Mouse (Mus musculus) heart, embryonic 11.5 days (tissue): Measurements from ENCODE around the gene Tjap1. TPM values are rescaled to one million over a fixed set of nuclear protein-coding genes. Genes with fewer than 3 reads are reported as not detected.

ENCODE experiments used
- ATAC-seq: fragments of 200-750 bp; cut with Nextera tagmentation; replicated peaks from 2 replicates; pipeline ENCODE4 v1.8.0; 2017; ENCODE audit warnings: moderate library complexity; ENCODE audit not compliant: insufficient number of reproducible peaks, low FRiP score, low TSS enrichment
- H3K27ac ChIP-seq: fragments of 300-500 bp; sonication (generic); 2 replicates; pipeline ENCODE4 v1.5.1; 2014; ENCODE audit warnings: mild to moderate bottlenecking, low read depth, low read length
- H3K27me3 ChIP-seq: fragments of 300-500 bp; sonication (generic); 2 replicates; pipeline ENCODE4 v1.6.1; 2014; ENCODE audit warnings: mild to moderate bottlenecking, low read length, mixed read lengths; ENCODE audit not compliant: control insufficient read depth, insufficient read depth
- H3K36me3 ChIP-seq: fragments of 300-500 bp; sonication (generic); 2 replicates; pipeline ENCODE4 v1.6.1; 2014; ENCODE audit warnings: mild to moderate bottlenecking, low read length, moderate library complexity, mixed read lengths; ENCODE audit not compliant: control insufficient read depth, insufficient read depth
- H3K4me1 ChIP-seq: fragments of 300-500 bp; sonication (generic); 2 replicates; pipeline ENCODE4 v1.6.1; 2014; ENCODE audit warnings: low read length; ENCODE audit not compliant: control insufficient read depth, insufficient read depth
- H3K4me2 ChIP-seq: fragments of 300-500 bp; sonication (generic); 2 replicates; pipeline ENCODE4 v1.6.1; 2014; ENCODE audit warnings: mild to moderate bottlenecking, moderate library complexity
- H3K4me3 ChIP-seq: fragments of 300-500 bp; sonication (generic); 2 replicates; pipeline ENCODE4 v1.5.1; 2014; ENCODE audit warnings: low read depth, low read length
- H3K9ac ChIP-seq: fragments of 300-500 bp; sonication (generic); 2 replicates; pipeline ENCODE4 v1.6.1; 2014; ENCODE audit warnings: mild to moderate bottlenecking, low read depth, low read length, moderate library complexity
- H3K9me3 ChIP-seq: fragments of 300-500 bp; sonication (generic); replicated peaks from 2 replicates; pipeline ENCODE4 v1.6.1; 2016; ENCODE audit warnings: low read length; ENCODE audit not compliant: control insufficient read depth
- WGBS: fragments of 180-500 bp; shearing (Covaris S2); extraction: QIAGEN DNeasy Blood & Tissue Kit; methylation state at CpG from one replicate; pipeline ENCODE4 v1.1.7; 2014; ENCODE audit not compliant: insufficient replicate concordance; 5-methylcytosine and 5-hydroxymethylcytosine counted together
- microRNA counts: library from miRNA; unstranded; fragments of <30 nt; microRNA quantifications from one replicate; lab custom pipeline; 2015
- microRNA-seq: library from miRNA; unstranded; fragments of <30 nt; microRNA quantifications from one replicate; pipeline ENCODE4, GENCODE M21; 2016; ENCODE audit warnings: borderline number of aligned reads
- polyA plus RNA-seq: library from polyadenylated mRNA; unstranded; fragments of >200 nt; fragmentation: Nextera tagmentation; extraction: Ambion mirVana; gene quantifications from 2 replicates; pipeline ENCODE4 v1.2.1, GENCODE M21; 2014

The Tjap1 gene
- polyA plus RNA-seq, 1 experiment from 2014 or later = 36.8 TPM

DNA sequence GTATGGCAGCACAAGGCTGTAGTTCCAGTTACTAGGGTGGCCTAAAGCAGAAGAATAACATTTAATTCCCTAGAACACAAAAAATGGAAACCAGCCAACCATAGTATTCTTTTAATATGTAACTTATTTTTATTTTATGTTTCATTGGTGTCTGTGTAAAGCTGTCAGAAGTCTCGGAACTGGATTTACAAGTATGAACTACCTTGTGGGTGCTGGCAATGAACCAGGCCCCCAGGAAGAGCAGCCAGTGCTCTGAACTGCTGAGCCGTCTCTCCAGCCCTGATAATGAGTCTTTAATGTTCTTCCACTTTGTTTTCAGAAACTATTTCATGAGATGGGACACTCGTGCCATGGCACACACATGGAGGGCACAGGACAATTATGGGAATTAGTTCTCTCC is 72.3 kb downstream of the Tjap1 start:
- Histone ChIP-seq H3K9me3 (no peaks in the 10 kb centered on the region), H3K27ac (no peak overlapping the region), H3K27me3 (no peaks in the 10 kb centered on the region), H3K4me3 (no peak overlapping the region), H3K36me3 (peaks cover 49% of the 10 kb centered on the region), H3K4me2 (no peak overlapping the region), H3K4me1 (no peaks in the 10 kb centered on the region), H3K9ac (no peak overlapping the region)
- WGBS = 91% methylated on average over 3 of the region's 3 CpGs
- ATAC-seq = no peak

MicroRNAs within 50 kb of the gene (microRNA counts, 519-probe panel; counts per million panel counts)
- microRNA mmu-miR-693-3p (lab: Ali Mortazavi, UCI) = 32.2 counts per million
- 32.2 counts per million for microRNA mmu-miR-693-5p (lab: Ali Mortazavi, UCI)

Small RNAs within 50 kb of the gene (microRNA-seq; reads per million reads assigned to microRNA genes)
- 0.34 reads per million for gene Mir693

Other genes starting within 250 kb of the Tjap1 start
- 118 and 123 TPM in 2 replicates for gene Mrps18a, start 172.0 kb downstream of the Tjap1 start, polyA plus RNA-seq
- 6.1 and 6.7 TPM in 2 replicates for gene Rsph9, start 138.8 kb downstream of the Tjap1 start, polyA plus RNA-seq
- 38.8 and 39.8 TPM in 2 replicates for gene Mad2l1bp, start 129.5 kb downstream of the Tjap1 start, polyA plus RNA-seq
- gene Gtpbp2, start 122.0 kb downstream of the Tjap1 start, polyA plus RNA-seq = 24.9 and 28.6 TPM in 2 replicates
- 12.1 and 12.3 TPM in 2 replicates for gene Polh, start 80.4 kb downstream of the Tjap1 start, polyA plus RNA-seq
- 32.3 and 32.6 TPM in 2 replicates for gene Xpo5, start 80.2 kb downstream of the Tjap1 start, polyA plus RNA-seq
- gene Polr1c, start 35.0 kb downstream of the Tjap1 start, polyA plus RNA-seq = 56.0 and 56.1 TPM in 2 replicates
- 77.8 and 83.0 TPM in 2 replicates for gene Yipf3, start 34.9 kb downstream of the Tjap1 start, polyA plus RNA-seq
- 0.70 and 0.79 TPM in 2 replicates for gene Lrrc73, start 29.5 kb downstream of the Tjap1 start, polyA plus RNA-seq
- gene Dlk2, start 14.4 kb upstream of the Tjap1 start, polyA plus RNA-seq = 0.27 TPM in 1 of 2 replicates, not detected in the other
- gene Abcc10, start 45.3 kb upstream of the Tjap1 start, polyA plus RNA-seq = 3.4 and 4.3 TPM in 2 replicates
- gene Zfp318, start 100.7 kb upstream of the Tjap1 start, polyA plus RNA-seq = 6.1 and 8.2 TPM in 2 replicates
- 0.39 and 0.97 TPM in 2 replicates for gene Crip3, start 145.9 kb upstream of the Tjap1 start, polyA plus RNA-seq
- 0.20 TPM in 1 of 2 replicates, not detected in the other for gene Slc22a7, start 155.4 kb upstream of the Tjap1 start, polyA plus RNA-seq
- 0.04 and 0.07 TPM in 2 replicates for gene Ttbk1, start 204.6 kb upstream of the Tjap1 start, polyA plus RNA-seq
- gene Dnph1, start 213.7 kb upstream of the Tjap1 start, polyA plus RNA-seq = 27.9 and 28.4 TPM in 2 replicates